Mouse (Mus musculus) liver, adult 2 months (tissue): ENCODE measurements around the gene Ahcyl1.
"Not testable (repeated sequence)": the region's sequence is repeated elsewhere in the genome, so short reads cannot be mapped to it uniquely, and the experiment has no call there.

Experiments used
- CTCF ChIP-seq: fragments of 200-500 bp; IDR thresholded peaks from 2 replicates; pipeline ENCODE4 v1.5.1; 2011; ENCODE audit warnings: low read depth, low read length, control low read depth
- POLR2A ChIP-seq: fragments of 200-500 bp; IDR thresholded peaks from 2 replicates; pipeline ENCODE4 v1.6.1; 2011; ENCODE audit warnings: low read length, control low read depth; ENCODE audit not compliant: insufficient read depth; ENCODE audit errors: extremely low read depth

- TF ChIP-seq POLR2A, CTCF: not testable (repeated sequence)
These were observed 46.1 kb downstream of the Ahcyl1 start for GRCm38 (mm10) chr3:107650276-107650675.
